Mouse (Mus musculus) macrophage (primary cell): ENCODE results near the gene Tada2b. TPM values are rescaled to one million over a fixed set of nuclear protein-coding genes. Genes with fewer than 3 reads are reported as not detected.
A peak's percentile ranks its signal among the peaks of the same experiment; 100 is the strongest.

Experiments
- H3K27ac ChIP-seq: fragments of 350-480 bp; formaldehyde crosslinking; 2 replicates; pipeline ENCODE4 v1.9.0; 2021
- H3K36me3 ChIP-seq: fragments of 350-480 bp; formaldehyde crosslinking; 2 replicates; pipeline ENCODE4 v1.9.0; 2021; ENCODE audit errors: inconsistent target
- H3K4me3 ChIP-seq: fragments of 350-480 bp; formaldehyde crosslinking; 2 replicates; pipeline ENCODE4 v1.9.0; 2021; ENCODE audit errors: inconsistent target
- H3K79me2 ChIP-seq: fragments of 350-480 bp; formaldehyde crosslinking; 2 replicates; pipeline ENCODE4 v1.9.0; 2021; ENCODE audit errors: inconsistent target
- WGBS: methylation state at CpG from one replicate; pipeline ENCODE4 v1.1.7; 2026; ENCODE audit warnings: inconsistent platforms; ENCODE audit not compliant: missing documents; 5-methylcytosine and 5-hydroxymethylcytosine counted together
- polyA plus RNA-seq: library from polyadenylated mRNA; stranded (reverse); fragments of 250-400 nt; gene quantifications from 3 replicates; pipeline ENCODE4 v1.2.4, GENCODE M21; 2018; ENCODE audit warnings: inconsistent platforms
- total RNA-seq, 78 experiments: library from RNA; depleted of rRNA; stranded (reverse); fragments of 250-400 nt; gene quantifications; 1 replicate in 9 of 78; 2 replicates in 24 of 78; 3 replicates in 43 of 78; 4 replicates in 2 of 78; pipeline ENCODE4 v1.2.4; 2018; ENCODE audit warnings: inconsistent platforms in 56 of 78

Tada2b gene
- total RNA-seq (2018; cell fraction: chromatin; rRNA removed), result 10 to 100 TPM in 1 of 26 experiments, 1 to 10 TPM in 23, under 1 TPM in 2; 0.71 to 11.7 (median 3.5) TPM
- 10 to 100 TPM in 5 of 26 experiments, 1 to 10 TPM in 21; 4.3 to 10.9 (median 7.2) TPM for total RNA-seq (2018; cell fraction: cytosol; rRNA removed)
- total RNA-seq (2018; cell fraction: nucleus; rRNA removed), result 10 to 100 TPM in 2 of 26 experiments, 1 to 10 TPM in 24; 2.8 to 11.5 (median 4.6) TPM
- 7.2 to 9.8 TPM (median 8.2 TPM) in 3 replicates for polyA plus RNA-seq

GRCm38 (mm10) chr5:36484171-36484990, at the start of gene Tada2b, which contains the start of gene Ccdc96:
Tada2b (minus strand) TSS chr5:36484285.
Ccdc96 (plus strand) TSS chr5:36484588.
- WGBS, result under 1% methylated on average over 93 of the region's 97 CpGs
- peak within 1 kb of the TSS; percentile 49 for H3K4me3 ChIP-seq
- H3K36me3 ChIP-seq, result no peaks in the 10 kb centered on the region
- H3K79me2 ChIP-seq, result peaks cover 42% of the 10 kb centered on the region; the same call in 1 of the 2 replicates
- H3K27ac ChIP-seq, result no peak within 1 kb of the TSS

DNA sequence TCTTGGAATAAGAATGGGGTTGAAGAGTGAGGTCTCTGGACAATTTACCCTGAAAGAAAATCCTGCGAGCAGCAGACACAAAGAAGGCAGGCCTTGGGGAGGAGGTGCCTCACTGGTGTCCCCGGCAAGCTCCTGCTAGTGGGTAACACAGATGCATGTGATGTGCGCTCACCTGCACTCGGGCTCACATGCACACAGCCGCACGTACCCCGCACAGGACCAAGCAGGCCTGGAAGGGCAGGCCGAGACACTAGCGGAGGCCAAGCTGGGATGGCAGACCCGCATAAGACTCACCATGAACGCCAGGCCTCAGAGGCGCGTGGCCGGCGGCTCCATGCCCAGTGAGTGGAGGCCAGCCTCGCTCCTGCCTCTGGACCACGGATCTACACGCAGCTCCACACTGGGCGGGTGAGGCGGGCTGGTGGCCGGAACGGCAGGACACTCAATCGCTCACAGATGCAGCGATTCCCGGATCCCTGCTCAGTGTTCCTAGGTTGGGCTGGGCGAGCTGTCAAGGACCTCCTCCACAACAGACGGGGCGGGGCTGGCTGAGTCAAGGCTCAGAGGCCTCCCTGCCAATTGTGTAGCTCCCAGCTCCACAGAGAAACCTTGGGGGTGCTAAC, 46.2 kb upstream of the Tada2b start:
- Histone ChIP-seq H3K36me3 (no peaks in the 10 kb centered on the region; the same call in 1 of the 2 replicates), H3K79me2 (peaks cover 99% of the 10 kb centered on the region), H3K4me3 (peak overlapping the region; percentile 46), H3K27ac (0 out of 2 replicates have a peak overlapping the region, but pooled peaks have one; percentile 17)
- WGBS, result 2% methylated on average over 27 of the region's 28 CpGs

DNA sequence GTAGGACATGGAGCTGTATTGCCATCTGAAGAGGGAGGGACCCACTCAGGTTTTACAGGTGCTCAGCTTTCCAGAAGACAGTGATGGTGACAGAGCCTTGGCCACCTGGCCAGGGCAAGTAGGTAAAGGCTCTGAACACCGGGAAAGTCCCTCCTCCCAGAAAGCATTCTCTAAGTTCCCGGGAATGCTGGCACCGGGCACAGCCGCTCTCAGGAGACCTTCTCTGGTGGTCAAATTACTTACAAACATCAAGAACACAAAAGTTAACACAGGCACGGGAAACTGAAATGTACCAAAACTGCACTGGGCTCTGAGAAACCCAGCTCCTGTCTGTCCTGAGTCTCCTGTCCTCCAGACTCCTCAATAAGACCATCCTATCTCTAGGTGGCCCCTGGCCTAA, 45.6 kb upstream of the Tada2b start:
- H3K27ac ChIP-seq, result 0 out of 2 replicates have a peak overlapping the region, but pooled peaks have one; percentile 17
- WGBS, result 19% methylated on average over 4 of the region's 5 CpGs
- H3K79me2 ChIP-seq, result peaks cover 100% of the 10 kb centered on the region
- peak overlapping the region; percentile 46 for H3K4me3 ChIP-seq
- H3K36me3 ChIP-seq, result peaks cover 5% of the 10 kb centered on the region; the same call in 1 of the 2 replicates

GRCm38 (mm10) chr5:36526921-36527320, 42.8 kb upstream of the Tada2b start:
- 90% methylated on average over 2 of the region's 2 CpGs for WGBS
- no peak overlapping the region for H3K4me3 ChIP-seq
- H3K27ac ChIP-seq, result no peak overlapping the region
- H3K36me3 ChIP-seq, result peaks cover 28% of the 10 kb centered on the region
- peaks cover 94% of the 10 kb centered on the region for H3K79me2 ChIP-seq

- Histone ChIP-seq H3K36me3 (peaks cover 34% of the 10 kb centered on the region), H3K4me3 (no peak overlapping the region), H3K27ac (no peak overlapping the region), H3K79me2 (peaks cover 88% of the 10 kb centered on the region)
- WGBS, result 89% methylated on average over 5 of the region's 5 CpGs
Observed at GRCm38 (mm10) chr5:36526274-36526673, 42.2 kb upstream of the Tada2b start.

GRCm38 (mm10) chr5:36525216-36525615, 41.1 kb upstream of the Tada2b start:
- H3K36me3 ChIP-seq, result peaks cover 45% of the 10 kb centered on the region
- peaks cover 77% of the 10 kb centered on the region for H3K79me2 ChIP-seq
- no peak overlapping the region for H3K27ac ChIP-seq
- no peak overlapping the region for H3K4me3 ChIP-seq
- 88% methylated on average over 2 of the region's 2 CpGs for WGBS

DNA sequence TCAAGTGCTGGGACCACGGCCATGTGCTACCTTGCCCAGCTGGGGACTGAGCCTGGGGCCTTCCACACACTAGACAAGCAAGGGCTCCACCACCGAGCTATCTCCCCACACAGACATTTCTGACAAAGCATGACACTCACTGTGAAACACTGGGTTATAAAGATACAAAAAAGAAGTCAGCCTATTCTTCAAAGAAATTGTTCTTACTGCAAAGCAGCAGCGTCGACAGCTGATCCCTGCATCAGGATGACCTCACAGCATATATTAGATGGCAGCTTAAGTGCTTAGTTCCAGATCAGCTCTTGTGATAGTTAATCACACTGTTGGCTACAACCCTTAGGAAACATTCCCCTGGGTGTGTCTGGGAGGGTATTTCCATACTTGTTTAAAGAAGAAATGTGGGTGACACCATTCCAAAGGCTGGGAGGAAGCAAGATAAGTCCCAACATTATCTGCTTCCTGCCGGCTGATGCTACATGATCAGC, 39.2 kb upstream of the Tada2b start:
- 97% methylated on average over 5 of the region's 5 CpGs for WGBS
- Histone ChIP-seq H3K36me3 (peaks cover 62% of the 10 kb centered on the region), H3K27ac (no peak overlapping the region), H3K4me3 (no peak overlapping the region), H3K79me2 (peaks cover 57% of the 10 kb centered on the region)

GRCm38 (mm10) chr5:36522782-36523181, 38.7 kb upstream of the Tada2b start:
- Histone ChIP-seq H3K4me3 (no peak overlapping the region), H3K36me3 (peaks cover 67% of the 10 kb centered on the region), H3K27ac (no peak overlapping the region), H3K79me2 (peaks cover 53% of the 10 kb centered on the region)
- 87% methylated on average over 2 of the region's 2 CpGs for WGBS

DNA sequence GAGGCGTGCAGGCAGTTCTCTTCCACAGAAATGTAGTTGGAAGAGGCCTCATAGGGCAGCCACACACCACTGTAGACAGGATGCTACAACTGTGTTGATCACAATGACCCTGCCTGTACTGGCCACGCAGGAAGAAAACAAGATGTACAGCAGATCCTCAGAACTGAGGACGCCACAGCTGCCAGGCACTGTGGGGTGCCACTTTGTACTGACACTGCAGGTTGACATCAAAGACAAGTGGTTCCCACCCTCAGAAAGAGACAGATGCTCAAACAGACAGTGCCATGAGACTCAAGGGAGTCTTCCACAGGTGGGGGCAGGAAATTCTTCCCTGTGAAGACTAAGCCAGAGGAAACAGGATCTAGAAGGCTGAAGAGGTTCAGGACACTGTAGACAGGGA, 35.7 kb upstream of the Tada2b start:
- no peak overlapping the region for H3K4me3 ChIP-seq
- H3K36me3 ChIP-seq, result peaks cover 68% of the 10 kb centered on the region
- 96% methylated on average over 3 of the region's 3 CpGs for WGBS
- H3K27ac ChIP-seq, result no peak overlapping the region
- peaks cover 22% of the 10 kb centered on the region; the same call in 1 of the 2 replicates for H3K79me2 ChIP-seq

GRCm38 (mm10) chr5:36517596-36517995, 33.5 kb upstream of the Tada2b start:
- Histone ChIP-seq H3K27ac (no peak overlapping the region), H3K36me3 (peaks cover 57% of the 10 kb centered on the region), H3K4me3 (no peak overlapping the region), H3K79me2 (peaks cover under 1% of the 10 kb centered on the region; the same call in 1 of the 2 replicates)
- 100% methylated on average over 3 of the region's 3 CpGs for WGBS

GRCm38 (mm10) chr5:36515558-36515957, 31.5 kb upstream of the Tada2b start:
- H3K36me3 ChIP-seq, result peaks cover 57% of the 10 kb centered on the region
- peak overlapping the region; percentile 94 for H3K27ac ChIP-seq

GRCm38 (mm10) chr5:36515126-36515525, 31.0 kb upstream of the Tada2b start:
- Histone ChIP-seq H3K27ac (peak overlapping the region; percentile 94), H3K79me2 (no peaks in the 10 kb centered on the region; the same call in 1 of the 2 replicates), H3K36me3 (peaks cover 57% of the 10 kb centered on the region), H3K4me3 (no peak overlapping the region)
- whole genome bisulfite sequencing, result 43% methylated on average over 1 of the region's 1 CpGs

More at GRCm38 (mm10) chr5:36515558-36515957, 31.5 kb upstream of the Tada2b start:
- Histone ChIP-seq H3K79me2 (no peaks in the 10 kb centered on the region; the same call in 1 of the 2 replicates), H3K4me3 (no peak overlapping the region)
- 81% methylated on average over 5 of the region's 5 CpGs for WGBS

DNA sequence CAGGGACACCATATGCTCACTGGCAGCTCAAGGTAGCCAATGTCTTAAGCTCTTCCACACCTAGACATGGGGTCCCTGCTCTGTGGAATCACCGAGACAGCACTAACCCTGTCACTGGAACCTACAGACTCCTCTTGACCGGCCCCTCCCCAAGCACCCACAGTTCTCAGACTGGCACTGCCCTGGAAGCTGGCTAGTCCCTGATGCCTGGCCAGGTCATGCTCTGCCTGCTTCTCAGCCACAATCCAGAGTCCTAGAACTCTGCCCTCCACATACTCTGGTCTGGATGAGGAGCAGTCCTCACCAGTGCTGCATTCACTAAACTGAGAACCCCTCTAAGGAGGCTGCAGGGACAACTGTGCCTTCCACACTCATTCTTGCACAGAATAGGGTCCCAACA, 26.9 kb upstream of the Tada2b start:
- H3K79me2 ChIP-seq, result no peaks in the 10 kb centered on the region; the same call in 1 of the 2 replicates
- H3K36me3 ChIP-seq, result peaks cover 70% of the 10 kb centered on the region
- H3K4me3 ChIP-seq, result no peak overlapping the region
- WGBS, result 94% methylated on average over 2 of the region's 2 CpGs
- H3K27ac ChIP-seq, result no peak overlapping the region

DNA sequence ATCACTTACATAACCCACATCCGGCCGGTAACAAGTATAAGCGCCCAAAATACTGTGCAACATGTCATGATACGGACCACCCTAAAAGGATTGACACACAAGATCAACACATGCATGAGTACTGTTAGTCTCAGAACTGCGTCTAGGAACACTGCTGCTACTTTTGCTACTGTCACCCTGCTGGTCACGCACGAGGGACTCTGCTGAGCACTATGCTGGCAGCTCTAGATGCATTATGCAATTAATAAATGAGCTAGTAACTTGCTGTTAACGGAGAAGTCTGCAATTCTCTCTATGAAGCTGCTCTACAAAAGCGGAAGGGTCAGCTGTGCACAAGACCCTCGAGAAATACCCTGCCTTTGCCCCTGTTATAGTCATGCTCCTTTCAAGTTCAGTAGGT, 24.3 kb upstream of the Tada2b start:
- H3K36me3 ChIP-seq, result peaks cover 96% of the 10 kb centered on the region
- H3K27ac ChIP-seq, result no peak overlapping the region
- no peak overlapping the region for H3K4me3 ChIP-seq
- 98% methylated on average over 10 of the region's 10 CpGs for WGBS
- no peaks in the 10 kb centered on the region for H3K79me2 ChIP-seq
